Mouse (Mus musculus) thymus, postnatal 4 days (tissue): ENCODE measurements at regions not wholly inside any gene's neighbourhood (a gene's known extent, or its start where the extent isn't known, plus 50 kb on each side); places are given as distances from the start of the nearest gene placed in this dataset.
"Not testable (repeated sequence)": the region's sequence is repeated elsewhere in the genome, so short reads cannot be mapped to it uniquely, and the experiment has no call there.

Experiments
- DNase-seq: peaks from one replicate; pipeline ENCODE4 v3.0.0; 2021

DNA sequence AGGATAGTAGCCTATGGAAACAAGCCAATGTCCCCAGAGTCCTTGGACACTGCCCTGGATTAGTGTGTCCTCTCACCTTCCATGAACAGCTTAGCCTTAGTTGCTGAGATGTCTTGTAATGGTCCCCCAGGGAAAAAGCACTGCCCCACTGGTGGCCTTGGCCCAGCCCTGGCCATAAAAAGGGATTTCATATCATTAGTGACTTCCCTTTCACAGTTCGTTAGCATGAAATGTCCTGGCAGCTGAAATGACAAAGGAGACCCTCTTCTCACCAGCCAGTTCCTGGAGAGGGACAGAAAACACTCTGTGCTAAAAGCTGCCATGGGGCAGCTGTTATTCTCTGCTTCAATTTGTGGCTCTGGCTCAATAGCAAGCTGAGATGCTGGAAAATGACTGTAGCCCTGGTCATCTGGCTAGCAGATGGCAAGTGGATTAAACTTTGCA, 110.6 kb upstream of the Rmdn2 start:
- no peak for DNase-seq

DNA sequence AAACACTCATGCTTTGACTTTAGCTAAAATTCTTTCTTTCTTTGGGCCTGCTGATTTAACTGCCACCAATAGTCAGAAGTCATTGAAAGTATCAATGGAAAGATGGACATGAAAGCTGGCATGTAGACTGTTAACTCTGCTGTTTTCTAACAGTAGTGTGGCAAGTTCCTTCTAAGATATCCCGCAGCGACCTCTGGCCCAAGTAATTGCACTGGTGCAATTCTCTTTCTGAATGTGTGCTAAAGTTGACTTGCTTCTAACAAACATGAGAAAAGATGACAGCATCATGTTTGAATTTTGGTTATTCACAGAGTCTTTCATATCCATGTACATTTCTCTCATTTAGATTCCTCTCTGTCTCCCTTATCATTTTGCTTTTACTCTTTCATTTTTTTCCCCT, 109.7 kb upstream of the Rmdn2 start:
- no peak for DNase-seq

DNA sequence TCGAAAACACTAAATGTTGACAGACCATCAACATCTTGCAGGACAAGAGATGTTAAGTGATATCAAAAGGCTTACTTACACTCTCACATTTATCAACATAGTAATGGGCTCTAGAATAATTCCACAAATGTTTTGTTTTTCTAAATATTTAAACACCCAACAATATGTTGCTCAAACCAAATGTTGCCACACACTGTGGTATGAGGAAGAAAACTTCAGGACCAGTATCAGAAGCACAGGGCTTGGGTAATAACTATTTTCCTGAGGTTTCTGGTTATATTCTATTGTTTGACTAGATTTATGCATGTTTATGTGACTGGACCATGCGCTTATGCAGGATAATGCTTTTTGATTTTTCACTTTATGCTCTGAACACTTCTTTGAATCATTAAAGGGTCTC, 108.6 kb upstream of the Rmdn2 start:
- no peak for DNase-seq

DNA sequence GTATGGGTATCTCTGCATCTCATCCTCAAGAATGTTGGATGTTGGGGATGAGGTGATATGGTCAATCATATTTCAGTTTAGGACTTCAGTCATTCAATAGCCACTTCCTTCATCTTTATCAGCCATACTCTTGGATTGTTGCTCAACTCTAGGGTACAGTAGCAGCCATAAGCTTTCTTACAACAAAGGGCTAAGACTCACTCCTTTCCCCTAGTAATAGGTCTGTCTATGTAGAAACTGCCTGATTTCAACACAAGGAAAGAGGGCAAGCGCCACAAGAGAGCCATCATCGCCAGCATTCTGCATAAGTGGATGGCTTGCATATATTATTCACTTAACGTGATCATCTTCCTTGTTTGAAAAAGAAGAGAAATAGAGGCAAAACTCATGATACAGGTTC, 107.5 kb upstream of the Rmdn2 start:
- no peak for DNase-seq

DNA sequence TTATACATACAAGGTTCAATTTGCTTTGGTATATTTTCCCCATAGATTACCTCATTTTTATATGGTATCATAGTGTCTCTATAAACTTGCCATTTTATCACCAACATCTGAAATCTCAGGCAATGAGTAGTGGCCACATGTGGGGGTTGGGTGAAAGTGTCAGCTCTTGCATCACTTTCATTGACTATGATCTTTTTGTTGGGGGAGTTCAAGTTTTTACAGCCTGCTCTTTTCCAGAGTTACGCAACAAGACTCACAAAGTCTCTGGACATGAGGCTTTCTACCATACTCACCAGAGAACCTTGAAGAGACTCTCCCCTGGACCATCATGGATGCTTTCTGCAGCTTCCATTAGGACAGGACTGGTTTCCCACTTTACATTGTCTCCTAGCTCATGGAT, 106.1 kb upstream of the Rmdn2 start:
- no peak for DNase-seq

DNA sequence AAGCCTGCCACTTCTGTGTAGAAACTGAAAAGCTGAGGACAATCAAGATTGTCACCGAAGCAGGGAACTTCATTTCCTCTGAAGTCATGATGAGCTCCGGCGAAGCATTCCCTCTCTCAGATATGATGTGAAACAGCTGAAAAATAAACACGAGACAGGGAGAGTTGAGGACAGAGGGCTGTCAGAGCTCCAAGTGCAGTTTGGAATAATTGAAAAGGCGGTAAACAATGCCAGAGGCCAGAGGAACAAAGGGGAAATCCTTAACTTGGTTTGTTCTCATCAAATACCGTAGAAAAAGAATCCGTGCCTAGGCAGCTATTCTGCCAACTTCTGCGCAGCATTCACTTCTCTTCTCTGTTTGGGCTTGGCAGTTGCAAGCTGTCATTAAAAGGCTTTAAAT, 102.4 kb upstream of the Rmdn2 start:
- DNase-seq, result no peak

DNA sequence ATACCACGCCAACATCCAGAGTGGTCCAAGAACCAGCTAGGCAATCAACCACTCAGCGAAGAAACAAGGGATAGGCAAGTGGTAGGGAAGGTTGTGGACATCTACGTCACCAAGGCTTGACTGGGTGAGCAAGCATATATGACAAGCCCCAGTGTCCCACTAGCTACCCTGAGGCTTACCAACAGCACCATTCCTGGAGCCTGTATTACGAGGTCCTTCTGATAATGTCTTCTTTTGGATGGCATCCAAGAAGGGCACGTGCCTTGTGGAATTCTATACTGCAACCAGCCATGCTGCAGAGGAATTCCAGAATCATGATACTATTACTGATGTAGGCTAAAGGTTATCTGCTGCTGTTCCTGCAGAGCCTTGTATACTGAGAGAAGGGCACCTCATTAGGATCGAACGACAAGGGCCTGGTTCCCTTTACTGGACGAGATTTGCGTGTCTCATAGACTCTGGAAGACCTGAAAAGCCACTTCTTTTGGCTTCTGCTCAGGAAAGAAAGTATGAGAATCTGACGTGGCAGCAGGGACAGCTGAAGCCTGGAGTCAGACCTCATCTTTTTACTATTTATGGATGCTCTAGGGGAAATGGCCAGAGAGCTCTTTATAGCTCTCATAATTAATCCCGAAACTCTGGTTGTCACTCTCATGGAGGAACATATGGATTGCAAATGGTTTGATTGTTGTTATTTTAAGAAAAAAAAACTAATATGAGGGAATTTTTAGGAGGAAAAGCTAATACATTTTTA, 101.5 kb upstream of the Rmdn2 start:
- no peak for DNase-seq

DNA sequence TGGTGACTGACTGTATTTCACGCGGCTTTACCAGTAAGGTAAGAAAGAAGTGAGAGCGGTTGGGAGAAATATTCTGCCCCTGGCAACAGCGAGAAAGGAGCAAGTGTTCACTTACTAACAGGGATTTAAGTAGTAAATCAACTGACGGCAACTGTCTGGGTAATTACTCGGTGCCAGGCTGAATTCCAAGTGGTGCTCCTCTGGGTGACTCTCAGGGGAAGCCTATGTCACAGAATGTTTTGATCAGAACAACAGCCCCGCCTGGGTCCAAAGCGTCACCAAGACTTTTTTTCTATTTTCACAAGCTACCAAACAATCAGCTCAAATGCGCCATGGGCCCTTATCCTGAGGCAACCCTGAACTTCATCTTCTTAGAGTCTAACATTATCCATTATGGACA, 100.4 kb upstream of the Rmdn2 start:
- DNase-seq, result no peak

DNA sequence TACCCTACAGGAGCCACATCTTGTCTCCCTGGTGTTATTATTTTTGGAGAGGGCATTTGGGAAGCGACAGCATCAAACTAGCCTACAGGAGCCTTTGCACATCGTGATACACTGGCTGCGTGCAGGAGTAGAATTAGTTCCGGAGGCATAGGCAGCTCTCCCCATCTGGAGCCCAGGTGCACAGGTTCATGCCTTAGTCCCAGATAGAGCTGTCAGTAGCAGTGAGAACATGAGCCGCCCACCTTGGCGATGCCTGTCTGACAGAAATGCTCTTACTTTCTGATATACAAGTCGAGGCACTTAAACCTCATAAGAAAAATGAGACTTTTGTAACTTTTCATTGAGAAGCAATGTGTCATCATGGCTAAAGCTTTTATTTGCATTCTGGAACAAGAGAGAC, 97.6 kb upstream of the Rmdn2 start:
- DNase-seq, result no peak

DNA sequence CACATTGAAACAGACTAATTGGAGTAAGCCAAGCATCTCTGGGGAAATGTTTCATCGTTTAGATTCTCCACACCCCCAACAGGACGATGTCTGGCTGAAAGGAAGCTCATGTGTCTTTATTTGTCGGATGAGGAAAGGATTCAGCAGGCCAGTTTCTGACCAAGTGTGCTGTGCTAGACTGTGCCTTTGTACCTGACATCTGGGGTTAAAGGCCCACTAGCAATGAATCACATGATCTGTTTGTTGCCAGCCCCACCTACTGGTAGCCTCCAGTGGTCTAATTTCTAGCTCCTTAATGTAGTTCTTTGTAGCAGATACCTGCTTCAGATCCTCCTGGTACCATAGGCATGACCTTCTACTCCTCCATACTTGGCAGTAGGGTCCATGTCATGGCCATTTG, 93.5 kb upstream of the Rmdn2 start:
- peak; percentile 49 for DNase-seq

DNA sequence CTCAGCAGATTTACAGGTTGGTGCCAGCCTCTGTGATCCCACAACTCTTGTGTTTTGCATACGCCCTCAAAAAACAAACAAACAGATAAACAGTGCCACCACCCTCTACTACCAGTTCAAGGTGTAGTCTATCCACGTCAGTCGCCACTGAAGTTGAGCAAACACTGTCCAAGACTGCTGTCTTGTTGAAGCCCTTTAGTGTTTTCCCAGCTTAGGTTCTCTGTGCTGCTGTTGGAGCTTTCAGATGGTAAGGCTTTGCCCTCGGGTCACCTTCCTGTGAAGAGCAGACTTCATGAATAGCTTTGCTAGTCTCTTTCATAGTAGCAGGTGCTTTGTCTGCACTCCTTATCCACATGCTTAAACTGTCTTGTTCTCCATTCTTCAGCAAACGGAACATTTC, 93.0 kb upstream of the Rmdn2 start:
- DNase-seq, result no peak

DNA sequence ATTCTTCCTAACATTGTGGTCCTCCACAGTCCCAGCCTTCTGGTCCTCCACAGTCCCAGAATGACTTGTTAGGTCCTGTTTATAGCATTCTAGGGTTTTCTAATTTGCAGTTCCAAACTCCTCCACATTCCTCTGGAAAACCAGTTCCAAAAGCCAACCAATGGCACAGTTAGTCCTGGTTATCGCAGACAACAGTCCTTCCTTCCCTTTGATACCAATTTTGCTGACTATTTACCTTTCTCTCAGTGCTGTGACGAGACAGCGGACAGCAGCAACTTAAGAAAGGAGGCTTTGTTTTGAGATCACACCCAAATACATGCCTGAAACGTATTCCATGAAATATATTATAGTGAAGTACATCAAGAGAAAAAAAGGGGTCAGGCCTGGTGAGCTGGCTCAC, 92.3 kb upstream of the Rmdn2 start:
- DNase-seq, result no peak

DNA sequence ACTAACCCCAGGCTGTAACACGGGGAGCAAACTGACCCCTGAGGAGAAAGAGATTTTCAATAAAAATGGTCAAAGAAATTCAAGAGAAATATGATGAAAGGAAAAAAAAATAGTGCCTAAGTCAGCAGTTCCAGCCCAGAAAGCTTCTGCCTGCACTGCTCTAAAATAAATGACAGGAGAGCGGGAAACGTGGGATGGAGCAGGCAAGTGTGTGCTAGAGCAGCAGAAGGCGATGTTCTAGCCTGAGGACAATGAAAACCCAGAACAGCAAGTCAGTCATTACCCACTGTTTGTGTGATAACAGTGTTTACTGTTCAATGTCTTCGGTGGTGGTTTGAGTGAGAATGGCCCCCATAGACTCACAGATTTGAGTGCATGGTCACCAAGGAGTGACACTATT, 91.4 kb upstream of the Rmdn2 start:
- DNase-seq, result no peak

DNA sequence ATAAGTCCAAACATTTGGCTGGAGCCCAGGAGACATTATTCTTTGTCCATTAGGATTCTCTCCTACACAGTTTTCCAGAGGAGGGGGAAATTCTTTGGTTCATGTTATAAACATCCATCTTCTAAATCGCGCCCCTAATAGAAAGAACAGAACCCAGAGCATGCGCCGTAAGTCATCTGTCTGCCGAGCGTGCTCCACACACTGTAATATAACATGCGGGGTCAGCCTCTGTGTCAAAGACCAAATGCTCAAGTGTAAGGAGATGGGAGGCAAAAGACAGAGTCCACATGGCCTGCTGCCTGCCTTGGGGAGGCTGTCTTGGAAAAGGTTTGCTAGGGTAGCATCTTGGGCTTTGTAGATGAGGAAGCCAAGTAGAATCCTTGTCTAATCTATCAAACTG, 90.0 kb upstream of the Rmdn2 start:
- DNase-seq, result no peak

DNA sequence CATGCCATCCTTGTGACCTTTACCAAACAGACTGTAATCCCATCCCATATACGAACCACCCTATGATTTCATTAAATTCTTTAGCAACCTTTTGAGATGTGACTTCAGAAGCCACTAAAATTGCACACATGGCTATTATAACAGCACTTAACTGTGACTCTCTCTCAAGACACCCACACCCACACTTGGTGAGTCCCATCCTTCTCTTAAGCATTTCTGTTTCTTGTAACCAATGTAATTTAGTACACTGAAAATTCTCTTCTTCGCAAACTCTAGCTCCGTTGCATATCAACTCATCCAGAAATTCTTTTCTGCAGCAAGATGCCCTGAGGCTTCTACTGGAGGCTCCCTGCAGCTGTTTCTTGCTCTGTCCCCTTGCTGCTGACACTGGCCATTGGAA, 88.4 kb upstream of the Rmdn2 start:
- DNase-seq, result no peak

DNA sequence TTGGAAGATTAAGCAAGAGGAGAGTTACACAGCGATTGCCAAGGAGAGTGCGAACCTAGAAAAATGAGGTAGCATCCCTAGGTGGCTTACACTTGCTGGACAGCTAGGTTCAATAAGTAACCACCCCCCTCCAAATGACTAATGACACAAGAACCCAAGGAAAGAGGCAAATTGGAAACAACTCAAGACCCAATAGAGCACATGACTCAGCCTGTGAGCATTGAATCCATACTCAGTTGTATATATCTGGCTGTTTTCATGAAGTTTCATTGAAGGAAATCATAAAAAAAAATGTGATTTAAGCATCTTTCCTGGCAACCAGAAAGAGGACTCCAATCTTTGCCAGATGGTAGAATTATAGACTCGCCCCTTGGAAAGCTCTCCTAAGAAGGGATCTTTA, 84.3 kb upstream of the Rmdn2 start:
- DNase-seq, result no peak

DNA sequence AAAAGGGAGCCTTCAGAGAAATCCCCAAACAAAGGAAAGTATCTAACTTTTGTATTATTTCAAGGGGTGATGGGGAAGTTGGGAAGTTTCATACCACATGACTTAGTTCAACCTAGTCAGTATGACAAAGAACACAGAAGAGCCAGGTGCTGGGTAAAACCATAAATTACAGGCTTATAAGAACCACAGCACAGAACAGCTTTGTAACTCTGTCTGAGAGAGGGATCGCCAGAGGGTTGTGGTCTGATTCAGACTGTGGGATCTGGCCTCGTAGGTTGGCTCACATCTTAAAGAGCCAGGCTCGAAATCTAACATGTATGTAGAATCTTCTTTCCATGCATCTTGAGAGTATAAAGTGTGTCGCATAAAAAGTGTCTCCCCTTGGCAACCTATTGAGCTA, 75.1 kb upstream of the Rmdn2 start:
- DNase-seq, result no peak

DNA sequence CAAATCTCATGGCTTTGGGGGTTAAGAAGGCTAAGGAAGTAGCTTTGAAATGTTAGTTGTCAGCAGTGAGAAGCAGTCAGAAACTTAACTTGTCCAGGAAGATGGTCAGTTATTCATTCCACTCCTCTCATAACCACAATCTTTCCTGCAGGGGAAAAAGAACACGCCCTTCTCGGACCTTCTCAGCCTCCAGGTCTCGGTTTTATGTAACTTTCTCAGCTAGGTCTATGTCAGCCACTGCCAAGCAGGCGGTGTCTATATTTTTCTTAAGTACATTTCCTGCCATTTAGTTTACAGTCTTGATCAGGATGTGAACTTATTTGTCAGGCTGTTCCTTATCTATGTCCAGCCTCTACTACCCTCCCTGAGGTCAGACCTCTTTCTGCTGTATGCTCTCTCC, 72.9 kb upstream of the Rmdn2 start:
- DNase-seq, result no peak

DNA sequence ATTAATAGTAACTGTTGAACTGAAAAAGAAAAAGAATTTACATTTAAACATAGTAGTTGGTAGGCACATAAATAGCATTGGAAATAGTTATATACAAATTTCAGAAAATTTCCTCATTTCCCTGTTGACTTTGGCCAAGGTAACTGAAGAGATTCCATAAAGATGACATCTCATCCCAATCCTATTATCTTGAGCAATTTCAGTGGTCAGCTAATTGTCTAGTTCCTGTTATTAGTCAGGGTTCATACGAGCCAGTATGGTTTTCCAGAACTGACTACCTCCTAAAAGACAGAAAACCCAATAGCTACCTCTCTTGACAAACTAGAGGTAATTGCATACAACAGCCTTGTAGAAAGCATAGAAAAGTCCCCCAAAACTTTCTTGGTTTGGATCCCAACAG, 71.6 kb upstream of the Rmdn2 start:
- DNase-seq, result no peak

DNA sequence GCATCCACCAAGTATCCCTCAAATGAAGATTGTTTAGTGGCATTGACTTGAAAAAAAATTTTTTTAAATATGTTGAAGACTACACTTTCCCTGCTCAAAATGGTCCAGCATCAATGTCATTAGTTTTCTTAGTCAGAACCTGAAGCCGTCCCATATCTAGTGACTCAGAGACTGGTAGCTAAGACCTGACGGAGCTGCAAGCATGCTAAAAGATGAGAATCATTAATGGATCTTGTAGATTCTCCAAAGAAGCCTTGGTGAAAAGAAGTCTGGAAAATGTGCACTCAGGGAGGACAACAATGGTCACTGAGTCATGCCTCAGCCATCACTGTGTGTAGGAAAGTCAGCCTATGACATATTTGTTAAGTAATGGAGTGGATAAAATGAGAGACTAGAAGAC, 71.2 kb upstream of the Rmdn2 start:
- no peak for DNase-seq

DNA sequence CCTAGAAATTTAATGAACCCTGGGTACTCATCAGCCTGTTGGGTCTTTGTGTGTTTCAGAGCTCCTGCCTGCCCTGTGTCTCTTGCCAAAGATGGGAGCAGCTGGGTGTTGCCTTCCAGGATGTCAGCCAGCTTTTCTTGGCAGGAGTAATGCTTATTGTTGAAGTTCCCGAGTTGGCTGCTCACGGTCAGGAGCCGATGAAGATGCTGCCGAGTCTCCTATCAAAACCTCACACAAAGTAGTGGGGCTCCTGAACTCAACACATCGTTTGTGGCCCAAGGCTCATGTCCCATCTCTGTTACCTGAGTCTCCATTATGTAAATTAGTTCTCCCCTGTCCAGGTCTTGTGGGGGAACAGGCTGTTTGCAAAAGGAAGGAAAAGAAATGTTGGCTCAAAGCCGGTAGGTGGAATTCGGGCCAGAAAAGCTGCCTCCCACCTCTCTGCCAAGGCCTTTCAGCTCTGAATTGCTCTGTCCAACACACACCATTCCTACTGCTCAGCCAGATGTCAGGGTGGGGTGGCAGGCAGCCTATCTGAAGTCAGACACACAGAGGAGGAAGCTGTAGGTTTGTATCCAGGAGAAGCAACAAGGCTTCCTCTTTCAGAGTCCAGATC, 67.6 kb upstream of the Rmdn2 start:
- no peak for DNase-seq

DNA sequence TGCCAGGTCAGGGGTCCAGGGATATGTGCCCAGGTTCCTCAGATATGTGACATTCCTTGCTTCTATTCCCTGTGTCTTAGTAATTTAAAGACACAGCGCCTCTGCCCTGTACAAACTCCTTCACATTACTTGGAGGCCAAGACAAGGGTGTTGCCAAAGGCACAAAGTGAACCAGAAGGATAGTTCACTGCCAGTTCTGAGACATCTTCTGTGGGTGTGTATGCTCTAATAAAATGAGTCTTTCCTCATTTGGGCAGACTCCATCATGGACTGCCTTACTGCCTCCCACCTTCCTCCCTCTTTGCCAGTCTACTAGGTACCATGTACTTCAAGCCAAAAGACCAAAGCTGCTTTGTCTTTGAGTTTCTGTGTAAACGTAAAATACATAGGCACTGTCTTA, 65.8 kb upstream of the Rmdn2 start:
- no peak for DNase-seq

DNA sequence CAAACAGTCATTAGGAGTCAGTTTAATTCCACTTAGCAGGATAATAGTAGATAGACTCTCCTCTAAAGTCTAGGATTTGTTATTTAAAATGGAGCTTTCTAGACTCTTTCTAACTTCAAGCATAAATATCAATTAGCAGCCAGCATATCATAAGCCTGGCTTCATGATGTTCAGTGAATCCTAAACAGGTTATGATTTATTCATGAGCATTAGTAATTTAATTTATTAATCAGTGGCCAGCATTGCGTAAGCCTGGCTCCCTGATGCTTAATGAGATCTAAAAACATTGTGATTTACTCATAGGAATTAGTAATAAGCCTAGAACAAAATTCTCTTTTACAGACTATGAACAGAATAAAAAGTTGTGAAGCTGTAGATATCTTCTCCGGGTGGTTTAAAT, 64.6 kb upstream of the Rmdn2 start:
- DNase-seq, result no peak

DNA sequence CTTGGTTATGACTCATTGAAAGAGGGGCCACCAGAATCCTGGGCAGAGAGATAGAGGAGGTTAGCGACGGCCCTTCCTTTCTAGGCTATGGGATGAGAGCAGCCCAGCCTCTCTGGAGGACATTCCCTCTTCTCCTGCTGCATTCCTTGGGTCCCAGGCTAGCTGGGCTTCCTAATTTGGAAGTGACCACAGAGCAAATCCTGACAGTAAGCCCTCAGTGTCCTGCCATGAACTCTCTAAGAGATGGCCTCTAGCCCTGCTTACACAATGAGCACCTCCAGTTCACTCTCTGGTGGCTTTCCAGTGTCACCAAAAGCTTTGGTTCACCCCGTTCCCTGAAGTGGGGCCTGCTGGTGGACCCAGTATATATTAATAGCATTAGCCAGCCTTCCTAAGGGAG, 64.1 kb upstream of the Rmdn2 start:
- no peak for DNase-seq

DNA sequence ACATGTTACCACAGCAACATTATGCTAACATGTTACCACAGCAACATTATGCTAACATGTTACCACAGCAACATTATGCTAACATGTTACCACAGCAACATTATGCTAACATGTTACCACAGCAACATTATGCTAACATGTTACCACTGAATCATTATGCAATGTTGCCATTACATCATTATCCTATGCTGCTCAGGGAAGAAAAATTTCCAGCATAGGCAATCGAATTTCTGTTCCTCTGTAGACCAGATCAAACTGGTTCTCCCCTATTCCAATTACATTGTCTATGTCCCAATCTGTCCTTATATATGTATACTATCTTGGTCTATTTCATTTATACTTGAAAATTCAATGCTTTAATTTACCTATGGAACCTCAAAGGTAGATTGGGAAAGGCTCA, 61.3 kb upstream of the Rmdn2 start:
- not testable (repeated sequence) for DNase-seq
